Mouse (Mus musculus) liver, adult 2 months (tissue): Measurements from ENCODE around the gene Abhd14a. TPM values are rescaled to one million over a fixed set of nuclear protein-coding genes. Genes with fewer than 3 reads are reported as not detected.

ENCODE experiments used
- DNase-seq: peaks from one replicate; pipeline ENCODE4 v3.0.0-alpha.2; 2011; ENCODE audit warnings: low read depth, low spot score; ENCODE audit errors: extremely low read depth
- H3K27ac ChIP-seq: fragments of 200-500 bp; replicated peaks from 2 replicates; pipeline ENCODE4 v1.5.1; 2012; ENCODE audit warnings: low read depth, mild to moderate bottlenecking, control low read depth, inconsistent platforms, low read length; ENCODE audit not compliant: insufficient read depth
- H3K27me3 ChIP-seq: fragments of 200-500 bp; 2 replicates; pipeline ENCODE4 v1.6.1; 2012; ENCODE audit warnings: mild to moderate bottlenecking, moderate library complexity, low read length, inconsistent platforms; ENCODE audit not compliant: control insufficient read depth, insufficient read depth
- H3K36me3 ChIP-seq: fragments of 200-500 bp; 2 replicates; pipeline ENCODE4 v1.6.1; 2012; ENCODE audit warnings: low read length, inconsistent platforms; ENCODE audit not compliant: control insufficient read depth, insufficient read depth
- H3K4me1 ChIP-seq: fragments of 200-500 bp; 2 replicates; pipeline ENCODE4 v1.6.1; 2011; ENCODE audit warnings: low read length; ENCODE audit not compliant: control insufficient read depth, insufficient read depth
- H3K4me3 ChIP-seq: fragments of 200-500 bp; 2 replicates; pipeline ENCODE4 v1.5.1; 2011; ENCODE audit warnings: low read depth, mild to moderate bottlenecking, control low read depth, low read length, moderate library complexity; ENCODE audit not compliant: insufficient read depth
- H3K79me2 ChIP-seq: fragments of 200-500 bp; 2 replicates; pipeline ENCODE4 v1.6.1; 2012; ENCODE audit warnings: inconsistent platforms, mild to moderate bottlenecking, low read length, moderate library complexity; ENCODE audit not compliant: control insufficient read depth, insufficient read depth
- H3K9ac ChIP-seq: fragments of 200-500 bp; 2 replicates; pipeline ENCODE4 v1.6.1; 2012; ENCODE audit warnings: low read depth, mild to moderate bottlenecking, control low read depth, inconsistent platforms, low read length
- CTCF ChIP-seq: fragments of 200-500 bp; IDR thresholded peaks from 2 replicates; pipeline ENCODE4 v1.5.1; 2011; ENCODE audit warnings: low read depth, low read length, control low read depth
- POLR2A ChIP-seq: fragments of 200-500 bp; IDR thresholded peaks from 2 replicates; pipeline ENCODE4 v1.6.1; 2011; ENCODE audit warnings: low read length, control low read depth; ENCODE audit not compliant: insufficient read depth; ENCODE audit errors: extremely low read depth
- WGBS: fragments of 180-500 bp; shearing (Covaris S2); methylation state at CpG from one replicate; pipeline ENCODE4 v1.1.7; 2018; 5-methylcytosine and 5-hydroxymethylcytosine counted together
- polyA plus RNA-seq: library from polyadenylated mRNA; depleted of rRNA; stranded (reverse); fragments of >200 nt; gene quantifications from 2 replicates; pipeline ENCODE4 v1.2.3, GENCODE M21; 2012
- total RNA-seq: library from RNA; depleted of rRNA; stranded (reverse); fragments of >200 nt; gene quantifications from 2 replicates; pipeline ENCODE4 v1.2.3, GENCODE M21; 2014

Gene Abhd14a
- total and polyA plus RNA-seq, 2 experiments = 8.2 to 22.7 TPM

DNA sequence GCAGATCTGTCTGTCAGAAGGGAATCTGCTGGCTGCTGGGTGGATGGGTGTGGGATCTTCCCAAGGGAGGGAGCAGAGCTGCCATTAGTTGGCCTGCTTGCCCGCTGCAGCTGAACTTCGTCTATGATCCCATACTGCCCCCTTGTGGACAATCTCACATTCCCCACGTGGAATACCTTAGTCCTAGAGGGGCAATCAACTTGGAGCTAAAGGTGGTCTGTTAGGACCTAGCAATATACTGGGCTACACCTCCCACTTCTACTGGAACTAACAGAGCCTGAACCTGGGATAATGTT, 25.7 kb downstream of the Abhd14a start:
- DNase-seq = peak; percentile 63
- no peaks in the 10 kb centered on the region for H3K36me3 ChIP-seq
- no peak overlapping the region for H3K27ac ChIP-seq
- TF ChIP-seq CTCF (peak; percentile 88), POLR2A (no peak)
- H3K9ac ChIP-seq = no peak overlapping the region
- H3K79me2 ChIP-seq = no peaks in the 10 kb centered on the region
- H3K4me3 ChIP-seq = no peak overlapping the region
- H3K4me1 ChIP-seq = no peaks in the 10 kb centered on the region
- H3K27me3 ChIP-seq = peaks cover 4% of the 10 kb centered on the region; the same call in 1 of the 2 replicates
- 0% methylated on average over 3 of the region's 3 CpGs for WGBS

DNA sequence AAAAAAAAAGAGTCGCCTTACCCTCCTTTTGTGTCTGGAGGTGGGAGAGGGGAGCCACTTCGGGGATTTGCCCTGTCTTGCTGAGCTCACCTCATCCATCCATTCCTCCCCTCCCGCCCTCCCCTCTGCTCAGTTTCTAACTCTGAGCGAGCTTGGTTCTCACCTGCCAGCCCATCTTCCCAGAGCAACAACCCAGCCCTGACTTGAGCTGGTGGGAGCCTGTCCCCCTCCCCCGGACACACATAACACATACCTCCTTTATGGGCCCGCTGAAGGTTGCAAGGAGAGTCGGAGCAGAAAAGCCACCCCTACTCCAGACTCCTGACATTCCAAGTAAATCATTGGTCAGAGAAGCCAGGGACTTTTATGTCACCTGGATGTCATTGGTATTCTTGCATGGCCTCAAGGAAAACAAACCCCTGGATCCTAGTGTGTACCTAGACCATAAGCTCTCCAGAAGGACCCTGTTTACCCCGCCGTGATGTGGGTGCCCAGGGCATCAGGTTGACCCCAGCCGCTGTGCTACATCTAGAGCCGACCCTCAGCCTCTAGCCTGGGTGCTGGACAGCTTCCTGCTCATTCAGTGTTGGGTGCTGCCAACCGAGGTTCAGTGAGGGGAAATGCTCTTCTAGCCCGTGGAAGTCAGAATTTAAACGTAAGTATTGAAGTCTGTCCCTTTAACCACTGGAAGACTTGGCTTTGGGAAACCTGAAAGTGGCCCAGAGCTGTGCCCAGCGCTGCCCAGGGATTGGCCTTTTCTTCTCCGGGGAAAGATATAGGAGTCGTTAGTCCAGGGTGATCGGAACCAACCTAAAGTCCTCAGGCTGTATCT, 26.2 kb downstream of the Abhd14a start:
- Histone ChIP-seq H3K27me3 (peaks cover 4% of the 10 kb centered on the region; the same call in 1 of the 2 replicates), H3K27ac (no peak overlapping the region), H3K9ac (no peak overlapping the region), H3K4me1 (no peaks in the 10 kb centered on the region), H3K79me2 (no peaks in the 10 kb centered on the region), H3K36me3 (no peaks in the 10 kb centered on the region), H3K4me3 (no peak overlapping the region)
- 26% methylated on average over 18 of the region's 18 CpGs for WGBS
- TF ChIP-seq CTCF = no peak
- TF ChIP-seq POLR2A = no peak
- no peak for DNase-seq

DNA sequence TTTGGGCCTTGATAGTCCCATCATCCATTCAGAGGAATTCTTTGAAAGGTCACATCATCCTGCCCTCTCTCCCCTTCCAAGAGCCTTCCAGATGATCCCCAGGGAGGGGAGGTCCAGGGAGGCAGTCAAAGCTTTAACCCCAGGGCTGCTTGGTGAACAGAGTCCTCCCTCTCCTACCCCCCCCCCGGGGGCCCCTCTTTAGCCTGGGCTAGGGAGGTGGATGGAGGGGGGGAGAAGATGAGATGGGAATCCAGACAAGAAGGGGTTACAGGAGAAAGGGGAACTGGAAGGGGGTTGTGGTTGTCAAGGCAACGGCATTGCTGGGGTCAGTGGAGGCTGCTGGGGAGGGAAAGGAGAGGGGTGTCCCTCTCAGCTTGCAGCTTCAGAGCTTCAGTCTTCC, 26.9 kb downstream of the Abhd14a start:
- H3K79me2 ChIP-seq = no peaks in the 10 kb centered on the region
- H3K4me1 ChIP-seq = no peaks in the 10 kb centered on the region
- no peak overlapping the region for H3K27ac ChIP-seq
- TF ChIP-seq CTCF = no peak
- TF ChIP-seq POLR2A = no peak
- H3K36me3 ChIP-seq = no peaks in the 10 kb centered on the region
- WGBS = 12% methylated on average over 2 of the region's 2 CpGs
- H3K9ac ChIP-seq = no peak overlapping the region
- H3K4me3 ChIP-seq = no peak overlapping the region
- no peak for DNase-seq
- H3K27me3 ChIP-seq = peaks cover 4% of the 10 kb centered on the region; the same call in 1 of the 2 replicates

DNA sequence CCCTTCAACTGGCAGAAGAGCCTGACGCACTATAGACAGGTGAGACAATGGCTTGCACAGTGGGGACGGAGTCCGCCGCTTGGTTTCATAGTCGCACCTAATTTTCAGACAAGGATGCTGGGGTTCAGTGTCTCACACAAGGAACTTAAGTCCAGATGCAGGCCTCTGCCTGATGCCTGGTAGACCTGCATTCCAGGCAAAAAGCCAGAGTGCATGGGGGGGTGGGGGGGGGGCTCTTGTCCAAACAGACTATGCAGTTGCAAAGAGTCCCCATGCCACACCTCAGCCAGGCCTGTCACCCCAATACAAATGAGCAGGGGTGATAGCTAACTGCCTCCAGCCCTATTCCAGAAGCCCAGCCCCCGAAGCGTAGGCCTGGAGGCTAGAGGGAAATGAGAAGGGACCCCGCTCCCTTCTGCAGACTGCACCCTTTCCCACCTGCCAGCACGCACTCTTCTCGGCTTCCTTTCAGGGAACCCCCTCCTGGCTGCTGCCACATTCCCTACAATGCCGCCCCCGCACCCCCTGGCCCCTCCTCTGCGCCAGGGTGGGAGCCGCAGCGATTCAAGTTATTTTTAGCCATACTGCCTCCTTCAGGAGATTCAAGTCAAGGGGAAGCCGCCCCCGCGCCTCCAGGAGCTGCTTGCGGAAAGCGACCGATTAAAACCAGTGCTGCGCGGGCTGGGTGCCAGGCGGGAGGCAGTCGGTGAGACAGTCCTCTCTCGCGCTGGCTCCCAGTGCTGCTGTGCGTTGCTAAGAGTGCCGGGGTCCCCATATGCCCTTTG, 29.4 kb downstream of the Abhd14a start:
- H3K9ac ChIP-seq = peak overlapping the region; percentile 32; the same call in 1 of the 2 replicates
- no peak for DNase-seq
- H3K4me3 ChIP-seq = peak overlapping the region; percentile 15; the same call in 1 of the 2 replicates
- H3K4me1 ChIP-seq = no peaks in the 10 kb centered on the region
- no peak overlapping the region for H3K27ac ChIP-seq
- peaks cover 4% of the 10 kb centered on the region; the same call in 1 of the 2 replicates for H3K27me3 ChIP-seq
- TF ChIP-seq CTCF (no peak), POLR2A (no peak)
- H3K36me3 ChIP-seq = no peaks in the 10 kb centered on the region
- WGBS = 28% methylated on average over 29 of the region's 29 CpGs
- H3K79me2 ChIP-seq = no peaks in the 10 kb centered on the region

DNA sequence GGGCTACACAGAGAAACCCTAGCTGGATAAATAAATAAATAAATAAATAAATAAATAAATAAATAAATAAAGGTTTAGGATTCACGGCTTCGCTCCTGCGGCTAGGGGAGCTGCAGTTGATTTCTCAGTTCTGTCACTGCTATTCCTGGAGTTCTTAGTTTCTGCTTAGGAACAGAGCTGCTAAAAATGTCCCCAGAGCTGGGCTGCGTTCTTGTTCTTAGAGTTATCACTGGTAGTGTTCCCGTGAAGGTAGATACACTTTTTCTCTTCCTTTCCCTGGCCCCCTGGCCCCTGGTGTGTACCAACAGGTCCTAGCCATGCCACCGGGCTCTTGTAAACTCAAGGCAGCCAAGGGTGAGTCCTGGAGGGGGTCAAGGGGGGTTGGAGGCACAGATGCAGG, 30.7 kb downstream of the Abhd14a start:
- Histone ChIP-seq H3K4me3 (no peak overlapping the region), H3K79me2 (no peaks in the 10 kb centered on the region), H3K4me1 (no peaks in the 10 kb centered on the region), H3K27me3 (peaks cover 4% of the 10 kb centered on the region; the same call in 1 of the 2 replicates), H3K27ac (no peak overlapping the region), H3K36me3 (no peaks in the 10 kb centered on the region), H3K9ac (no peak overlapping the region)
- TF ChIP-seq POLR2A = no peak
- TF ChIP-seq CTCF = no peak
- WGBS = 92% methylated on average over 6 of the region's 6 CpGs
- DNase-seq = no peak

DNA sequence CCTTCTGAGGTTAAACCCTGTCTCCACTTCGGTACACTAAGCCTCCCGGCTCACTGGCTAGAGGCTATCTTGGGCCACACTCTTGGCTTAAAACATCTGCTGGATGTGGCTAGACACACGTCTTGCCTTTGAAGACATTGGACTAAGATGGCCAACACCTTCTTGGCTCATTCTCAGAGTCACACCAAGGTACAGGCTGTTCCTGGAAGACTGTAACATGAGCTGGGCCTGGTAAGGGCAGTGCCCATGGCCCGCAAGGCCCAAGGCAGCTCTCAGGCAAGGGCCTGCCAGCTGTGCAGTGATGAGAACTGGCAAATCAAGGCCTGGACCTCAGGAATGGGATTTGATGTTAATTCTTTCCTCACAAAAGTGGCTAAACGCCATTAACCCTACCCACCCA, 33.9 kb downstream of the Abhd14a start:
- Histone ChIP-seq H3K27ac (no peak overlapping the region), H3K36me3 (no peaks in the 10 kb centered on the region)
- TF ChIP-seq CTCF (no peak), POLR2A (no peak)

More for the DNA sequence above, 33.9 kb downstream of the Abhd14a start:
- Histone ChIP-seq H3K9ac (no peak overlapping the region), H3K4me3 (no peak overlapping the region), H3K27me3 (no peaks in the 10 kb centered on the region; the same call in 1 of the 2 replicates), H3K4me1 (no peaks in the 10 kb centered on the region), H3K79me2 (no peaks in the 10 kb centered on the region)
- 95% methylated on average over 5 of the region's 5 CpGs for WGBS
- DNase-seq = no peak
